Mouse (Mus musculus) olfactory bulb, adult 2 months (tissue): ENCODE data around the gene Ift43.

Source experiments
- CTCF ChIP-seq: fragments of 200-500 bp; IDR thresholded peaks from 2 replicates; pipeline ENCODE4 v1.5.1; 2012; ENCODE audit warnings: low read depth, mild to moderate bottlenecking, low read length, moderate library complexity; ENCODE audit not compliant: insufficient read depth
- POLR2A ChIP-seq: fragments of 200-500 bp; IDR thresholded peaks from 2 replicates; pipeline ENCODE4 v1.6.1; 2012; ENCODE audit warnings: mild to moderate bottlenecking, low read depth, low read length, moderate library complexity; ENCODE audit not compliant: insufficient read depth

- TF ChIP-seq CTCF (no peak), POLR2A (no peak)
Observed at GRCm38 (mm10) chr12:86105546-86105945, 23.2 kb downstream of the Ift43 start.
